Mouse (Mus musculus) bone marrow macrophage, adult 2 months (primary cell): ENCODE measurements around the gene Atrip. TPM values are rescaled to one million over a fixed set of nuclear protein-coding genes. Genes with fewer than 3 reads are reported as not detected.

Source experiments
- H3K27ac ChIP-seq: 2 replicates; pipeline ENCODE4 v1.5.1; 2012; ENCODE audit warnings: low read depth, low read length; ENCODE audit not compliant: insufficient read depth
- H3K4me1 ChIP-seq: 2 replicates; pipeline ENCODE4 v1.6.1; 2012; ENCODE audit warnings: low read length; ENCODE audit not compliant: control insufficient read depth, insufficient read depth
- H3K4me3 ChIP-seq: 2 replicates; pipeline ENCODE4 v1.5.1; 2012; ENCODE audit warnings: mild to moderate bottlenecking, low read length, moderate library complexity; ENCODE audit not compliant: insufficient read depth
- CTCF ChIP-seq: IDR thresholded peaks from 2 replicates; pipeline ENCODE4 v1.5.1; 2012; ENCODE audit warnings: low read depth, mild to moderate bottlenecking, low read length, moderate library complexity
- POLR2A ChIP-seq: IDR thresholded peaks from 2 replicates; pipeline ENCODE4 v1.6.1; 2012; ENCODE audit warnings: mild to moderate bottlenecking, low read depth, low read length, borderline replicate concordance
- polyA plus RNA-seq: library from polyadenylated mRNA; stranded (reverse); fragments of >200 nt; gene quantifications from 2 replicates; pipeline ENCODE4 v1.2.4, GENCODE M21; 2012; ENCODE audit not compliant: missing spikeins, insufficient read depth, insufficient read length

Atrip gene
- polyA plus RNA-seq, 1 experiment = 9.9 TPM

DNA sequence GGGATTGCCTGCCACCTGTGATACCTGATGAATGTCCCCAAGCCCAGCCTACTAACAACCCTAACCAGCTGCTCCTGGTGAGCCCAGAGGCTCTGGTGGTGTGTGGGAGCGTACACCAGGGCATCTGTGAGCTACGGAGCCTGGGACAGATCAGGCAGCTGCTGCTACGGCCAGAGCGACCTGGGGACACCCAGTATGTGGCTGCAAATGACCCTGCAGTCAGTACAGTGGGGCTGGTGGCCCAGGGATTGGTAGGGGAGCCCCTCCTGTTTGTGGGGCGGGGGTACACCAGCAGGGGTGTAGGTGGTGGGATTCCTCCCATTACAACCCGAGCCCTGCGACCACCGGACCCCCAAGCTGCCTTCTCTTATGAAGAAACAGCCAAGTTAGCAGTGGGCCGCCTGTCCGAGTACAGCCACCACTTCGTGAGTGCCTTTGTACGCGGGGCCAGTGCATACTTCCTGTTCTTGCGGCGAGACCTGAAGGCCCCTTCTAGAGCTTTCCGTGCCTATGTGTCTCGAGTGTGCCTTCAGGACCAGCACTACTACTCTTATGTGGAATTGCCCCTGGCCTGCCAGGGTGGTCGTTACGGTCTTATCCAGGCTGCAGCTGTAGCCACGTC lies 26.5 kb upstream of the Atrip start:
- TF ChIP-seq CTCF = no peak
- H3K27ac ChIP-seq = no peak overlapping the region

DNA sequence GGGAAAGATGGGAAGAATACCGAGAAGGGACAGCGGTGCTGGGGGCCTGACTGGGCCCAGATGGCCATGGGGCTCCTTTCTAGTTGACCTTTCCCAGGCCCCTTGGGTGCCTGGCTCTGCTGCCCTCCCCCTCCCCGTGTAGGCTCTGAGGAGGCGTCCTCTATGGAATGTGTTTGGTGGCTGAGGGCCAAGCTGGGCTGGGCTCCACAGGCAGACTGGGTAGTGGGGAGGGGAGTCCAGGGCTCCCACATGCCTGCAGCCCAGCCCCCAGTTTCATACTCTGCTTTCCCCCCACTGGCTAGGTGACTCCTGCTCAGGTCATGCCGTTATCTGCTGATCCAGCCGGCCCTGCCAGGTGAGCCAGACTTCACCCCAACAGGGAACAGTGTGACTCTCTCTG lies 25.0 kb upstream of the Atrip start:
- Histone ChIP-seq H3K4me1 (peaks cover 3% of the 10 kb centered on the region; the same call in 1 of the 2 replicates), H3K4me3 (no peak overlapping the region), H3K27ac (no peak overlapping the region)
- no peak for TF ChIP-seq POLR2A

More for the DNA sequence above, 26.5 kb upstream of the Atrip start:
- Histone ChIP-seq H3K4me1 (peaks cover 5% of the 10 kb centered on the region; the same call in 1 of the 2 replicates), H3K4me3 (no peak overlapping the region)

DNA sequence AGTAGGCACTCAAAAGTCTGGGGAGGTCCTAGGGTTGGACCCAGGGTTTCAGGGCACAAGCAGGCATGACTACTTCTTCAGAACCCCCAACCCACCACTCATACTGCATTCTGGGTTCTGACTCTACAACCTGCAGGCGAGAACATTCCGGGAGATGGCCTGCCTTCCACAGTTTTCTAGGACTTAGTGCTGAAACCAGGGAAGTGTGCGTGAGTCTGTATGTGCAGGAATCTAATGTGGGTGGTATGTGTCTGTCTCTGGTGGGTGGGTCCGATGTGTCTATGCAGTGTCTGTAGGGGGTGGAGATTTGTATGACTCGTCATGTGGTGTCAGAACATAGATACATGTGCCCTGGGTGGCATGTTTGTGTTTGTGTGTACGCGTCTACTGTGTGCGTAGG lies 24.4 kb upstream of the Atrip start:
- peaks cover 3% of the 10 kb centered on the region; the same call in 1 of the 2 replicates for H3K4me1 ChIP-seq
- TF ChIP-seq POLR2A = no peak
- no peak for TF ChIP-seq CTCF
- H3K4me3 ChIP-seq = no peak overlapping the region
- H3K27ac ChIP-seq = no peak overlapping the region

GRCm38 (mm10) chr9:109097831-109098230 lies 23.9 kb upstream of the Atrip start:
- Histone ChIP-seq H3K4me1 (peaks cover 3% of the 10 kb centered on the region; the same call in 1 of the 2 replicates), H3K27ac (no peak overlapping the region), H3K4me3 (no peak overlapping the region)
- TF ChIP-seq POLR2A (no peak), CTCF (no peak)

DNA sequence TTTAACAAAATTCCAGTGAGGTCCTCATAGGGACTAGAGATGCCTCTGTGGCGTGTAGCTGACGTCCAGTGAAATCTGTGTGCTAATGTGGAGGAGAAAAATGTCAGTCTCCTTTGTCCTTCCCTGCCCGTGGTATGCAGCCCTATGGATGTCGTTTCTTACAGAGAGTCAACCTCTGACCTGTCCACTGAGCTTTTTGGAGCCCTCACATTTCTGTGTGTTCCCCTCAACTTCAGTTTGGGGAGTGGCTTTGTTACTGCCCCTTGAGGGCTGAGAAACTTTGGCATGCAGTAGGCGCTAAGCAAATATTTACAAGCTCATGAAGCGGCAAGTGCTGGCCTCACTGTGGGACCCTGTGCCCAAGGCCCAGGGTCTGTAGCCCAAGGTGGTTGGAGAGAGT lies 23.4 kb upstream of the Atrip start:
- TF ChIP-seq CTCF = no peak
- TF ChIP-seq POLR2A = no peak
- no peak overlapping the region for H3K27ac ChIP-seq
- peaks cover 3% of the 10 kb centered on the region; the same call in 1 of the 2 replicates for H3K4me1 ChIP-seq
- H3K4me3 ChIP-seq = no peak overlapping the region

DNA sequence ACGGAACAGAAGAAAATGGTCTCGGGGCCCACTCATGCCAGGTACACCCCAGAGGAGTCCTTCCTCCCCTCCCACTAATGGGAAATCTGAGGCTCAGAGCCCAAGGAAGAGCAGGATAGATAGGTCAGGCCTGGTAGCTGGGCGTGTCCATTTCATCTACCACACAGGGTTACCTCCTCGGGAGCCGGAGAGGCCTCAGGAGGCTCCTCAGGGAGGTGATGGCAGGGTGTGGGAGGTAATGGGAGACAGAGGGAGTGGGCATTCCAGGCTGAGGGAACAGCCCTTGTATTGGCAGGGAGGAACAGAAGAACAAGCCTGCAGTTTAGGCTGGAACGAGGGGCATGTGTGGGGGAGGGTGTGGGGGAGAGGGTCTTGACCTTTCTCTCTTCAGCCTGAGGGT lies 22.9 kb upstream of the Atrip start:
- no peak for TF ChIP-seq POLR2A
- TF ChIP-seq CTCF = no peak
- Histone ChIP-seq H3K4me3 (no peak overlapping the region), H3K27ac (no peak overlapping the region), H3K4me1 (peaks cover 3% of the 10 kb centered on the region; the same call in 1 of the 2 replicates)

GRCm38 (mm10) chr9:109096251-109096661 lies 22.3 kb upstream of the Atrip start:
- TF ChIP-seq POLR2A (no peak), CTCF (no peak)
- H3K27ac ChIP-seq = no peak overlapping the region
- H3K4me3 ChIP-seq = no peak overlapping the region
- H3K4me1 ChIP-seq = peaks cover 3% of the 10 kb centered on the region; the same call in 1 of the 2 replicates

- H3K27ac ChIP-seq = no peak within 1 kb of the TSS
- H3K4me1 ChIP-seq = peaks cover 3% of the 10 kb centered on the region; the same call in 1 of the 2 replicates
- H3K4me3 ChIP-seq = peak within 1 kb of the TSS; percentile 59
- TF ChIP-seq POLR2A (no peak), CTCF (no peak)
These were observed 21.4 kb upstream of the Atrip start, which contains the start of gene Plxnb1 for GRCm38 (mm10) chr9:109095137-109095982. TSS of gene Plxnb1 (plus strand) at chr9:109095389.

DNA sequence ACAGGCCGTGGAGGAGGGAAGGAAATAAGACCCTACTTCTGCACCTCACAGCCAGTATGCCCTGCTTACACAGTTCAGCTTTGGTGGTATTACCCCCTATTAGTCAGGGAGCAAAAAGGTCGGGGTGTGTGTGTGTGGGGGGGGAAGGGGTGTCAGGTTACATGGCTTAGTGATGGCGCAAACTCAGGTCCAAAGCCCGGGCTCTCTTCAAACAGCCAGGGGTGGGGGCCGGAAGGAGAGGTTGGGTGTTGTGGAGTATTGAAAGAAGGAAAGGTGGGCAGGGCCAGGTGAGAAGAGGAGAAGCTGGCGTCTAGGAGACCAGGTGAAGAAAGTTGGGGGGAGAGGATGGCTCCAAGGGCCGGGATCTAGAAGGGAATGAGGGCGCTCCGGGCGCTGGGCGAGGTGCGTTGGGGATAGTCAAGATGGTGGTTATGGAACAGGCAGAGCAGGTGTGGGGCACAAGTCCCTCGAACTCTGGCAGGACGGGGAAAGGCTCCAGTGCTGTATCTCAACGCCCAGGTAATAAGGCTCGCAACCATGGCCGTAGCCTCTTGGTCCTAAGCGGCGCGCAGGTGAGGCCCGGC lies 20.7 kb upstream of the Atrip start:
- Histone ChIP-seq H3K4me3 (peak overlapping the region; percentile 59), H3K4me1 (peaks cover 3% of the 10 kb centered on the region; the same call in 1 of the 2 replicates), H3K27ac (no peak overlapping the region)
- TF ChIP-seq POLR2A (no peak), CTCF (no peak)

DNA sequence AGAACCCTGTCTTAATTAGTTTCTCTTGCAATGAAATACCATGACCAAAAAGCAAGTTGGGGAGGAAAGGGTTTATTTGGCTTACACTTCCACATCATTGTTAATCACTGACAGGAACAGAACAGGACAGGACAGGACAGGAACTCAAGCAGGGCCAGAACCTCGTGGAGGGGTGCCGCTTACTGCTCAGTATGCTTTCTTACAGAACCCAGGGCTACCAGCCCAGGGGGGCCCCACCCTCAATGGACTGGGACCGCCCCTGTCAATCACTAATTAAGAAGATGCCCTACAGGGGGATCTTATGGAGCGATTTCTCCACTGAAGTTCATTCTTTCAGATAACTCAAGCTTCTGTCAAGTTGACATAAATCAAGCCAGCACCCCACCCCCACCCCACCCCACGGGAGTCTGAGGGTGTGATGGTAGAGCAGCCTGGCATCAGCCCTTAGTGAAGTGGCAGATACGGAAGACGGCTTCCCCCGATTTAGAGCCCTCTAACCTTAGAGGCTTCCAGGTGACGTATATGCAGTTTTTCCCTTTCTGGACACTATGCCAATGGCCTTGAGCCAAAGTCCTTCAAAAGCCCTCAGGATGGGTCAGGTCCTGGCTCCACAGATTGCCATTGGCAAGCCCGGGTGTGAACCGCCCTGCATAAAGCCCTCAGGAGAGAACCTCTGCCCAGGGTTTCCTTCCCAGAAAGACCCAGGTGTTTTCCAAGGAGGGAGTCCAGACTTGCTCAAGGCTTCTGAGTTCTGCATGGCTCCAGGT lies 20.0 kb upstream of the Atrip start:
- H3K4me1 ChIP-seq = peaks cover 3% of the 10 kb centered on the region; the same call in 1 of the 2 replicates
- no peak overlapping the region for H3K4me3 ChIP-seq
- TF ChIP-seq POLR2A (no peak), CTCF (no peak)
- H3K27ac ChIP-seq = no peak overlapping the region
